Comparison of ENCODE assay signal across 8 mouse cellular contexts in genomic region chr14:7749764-7750089, GRCm38 (mm10). TPM values are rescaled to one million over a fixed set of nuclear protein-coding genes. Genes with fewer than 3 reads are reported as not detected.
A peak's percentile ranks its signal among the peaks of the same experiment; 100 is the strongest.
DNase-seq lines count a peak whose midpoint lies in the region; ATAC-seq and TF ChIP-seq lines count a peak whose summit lies in the region.

No protein-coding gene starts in this region.

- H3K4me1 ChIP-seq in lung, embryonic 16.5 days (replicated peaks; ENCODE audit: control insufficient read depth, insufficient read depth, low read length): no peaks in the 10 kb centered on the region
- H3K4me1 ChIP-seq in lung, postnatal 0 days (ENCODE audit: insufficient read depth, low read depth, low read length): no peaks in the 10 kb centered on the region
- H3K4me1 ChIP-seq in embryonic facial prominence, embryonic 12.5 days: no peaks in the 10 kb centered on the region
- peaks cover 3% of the 10 kb centered on the region; the same call in 1 of the 2 replicates for H3K4me1 ChIP-seq in hindbrain, embryonic 15.5 days (replicated peaks)
- no peaks in the 10 kb centered on the region for H3K4me1 ChIP-seq in neural tube, embryonic 11.5 days (ENCODE audit: control insufficient read depth, insufficient read depth, low read length)

- H3K4me2 ChIP-seq in lung, embryonic 16.5 days (ENCODE audit: low read depth, low read length): peak overlapping the region; percentile 49
- no peak overlapping the region for H3K4me2 ChIP-seq in lung, postnatal 0 days (replicated peaks; ENCODE audit: low read depth, low read length)
- peak overlapping the region; percentile 42 for H3K4me2 ChIP-seq in embryonic facial prominence, embryonic 12.5 days (replicated peaks)
- H3K4me2 ChIP-seq in hindbrain, embryonic 15.5 days: peak overlapping the region; percentile 51
- H3K4me2 ChIP-seq in neural tube, embryonic 11.5 days (ENCODE audit: low read depth): peak overlapping the region; percentile 33

- no peak for TF ChIP-seq EP300 in lung, postnatal 0 days (IDR thresholded peaks at IDR 0.05)

- no peak overlapping the region for H3K27ac ChIP-seq in lung, embryonic 16.5 days (ENCODE audit: low read length)
- no peak overlapping the region for H3K27ac ChIP-seq in lung, postnatal 0 days (ENCODE audit: low read length)
- 0 out of 2 replicates have a peak overlapping the region, but pooled peaks have one; percentile 23 for H3K27ac ChIP-seq in embryonic facial prominence, embryonic 12.5 days
- peak overlapping the region; percentile 78 for H3K27ac ChIP-seq in hindbrain, embryonic 15.5 days (replicated peaks)
- H3K27ac ChIP-seq in neural tube, embryonic 11.5 days (ENCODE audit: low read depth, low read length): no peak overlapping the region

- no peak for DNase-seq in lung, postnatal 0 days (ENCODE audit: low spot score)
- DNase-seq in neural tube, embryonic 11.5 days (ENCODE audit: low spot score): peak; percentile 75
- DNase-seq in urinary bladder, postnatal 36 days (ENCODE audit: low spot score in 2 of 2): no peak
- DNase-seq in urinary bladder, postnatal 10 days (ENCODE audit: low spot score): no peak
- DNase-seq in cerebellum, adult 11 months: no peak

- no peak for TF ChIP-seq CTCF in lung, postnatal 0 days (IDR thresholded peaks at IDR 0.05)

- H3K9ac ChIP-seq in lung, embryonic 16.5 days (ENCODE audit: low read length): 0 out of 2 replicates have a peak overlapping the region, but pooled peaks have one; percentile 3
- H3K9ac ChIP-seq in lung, postnatal 0 days (replicated peaks; ENCODE audit: low read depth): no peak overlapping the region
- H3K9ac ChIP-seq in embryonic facial prominence, embryonic 12.5 days: no peak overlapping the region; the same call in 1 of the 2 replicates
- H3K9ac ChIP-seq in hindbrain, embryonic 15.5 days: no peak overlapping the region
- peak overlapping the region; percentile 33 for H3K9ac ChIP-seq in neural tube, embryonic 11.5 days (ENCODE audit: low read length)

- H3K27me3 ChIP-seq in lung, embryonic 16.5 days (ENCODE audit: control insufficient read depth, insufficient read depth, low read depth, low read length): no peaks in the 10 kb centered on the region
- no peaks in the 10 kb centered on the region for H3K27me3 ChIP-seq in lung, postnatal 0 days (replicated peaks; ENCODE audit: insufficient read depth, low read length)
- no peaks in the 10 kb centered on the region for H3K27me3 ChIP-seq in embryonic facial prominence, embryonic 12.5 days
- no peaks in the 10 kb centered on the region for H3K27me3 ChIP-seq in hindbrain, embryonic 15.5 days
- H3K27me3 ChIP-seq in neural tube, embryonic 11.5 days (ENCODE audit: control insufficient read depth, insufficient read depth, low read length): no peaks in the 10 kb centered on the region

- WGBS in lung, embryonic 16.5 days: 8% methylated on average over 4 of the region's 4 CpGs
- 11% methylated on average over 4 of the region's 4 CpGs for WGBS in lung, postnatal 0 days
- 11% methylated on average over 4 of the region's 4 CpGs for WGBS in embryonic facial prominence, embryonic 12.5 days
- WGBS in hindbrain, embryonic 15.5 days: 9% methylated on average over 4 of the region's 4 CpGs
- 15% methylated on average over 4 of the region's 4 CpGs for WGBS in neural tube, embryonic 11.5 days

- H3K4me3 ChIP-seq in lung, embryonic 16.5 days (ENCODE audit: low read length): no peak overlapping the region; the same call in 1 of the 2 replicates
- H3K4me3 ChIP-seq in lung, postnatal 0 days (ENCODE audit: low read depth, low read length): no peak overlapping the region
- H3K4me3 ChIP-seq in embryonic facial prominence, embryonic 12.5 days: peak overlapping the region; percentile 19; the same call in 1 of the 2 replicates
- H3K4me3 ChIP-seq in hindbrain, embryonic 15.5 days: peak overlapping the region; percentile 25
- no peak overlapping the region for H3K4me3 ChIP-seq in neural tube, embryonic 11.5 days (ENCODE audit: low read depth, low read length)

- ATAC-seq in lung, embryonic 16.5 days (ENCODE audit: low read depth): peak; percentile 45; the same call in 1 of the 2 replicates
- ATAC-seq in lung, postnatal 0 days: no peak
- ATAC-seq in embryonic facial prominence, embryonic 12.5 days (ENCODE audit: insufficient number of reproducible peaks, insufficient read depth, low FRiP score, low TSS enrichment): peak; percentile 82
- ATAC-seq in hindbrain, embryonic 15.5 days (ENCODE audit: low FRiP score, low read depth): peak; percentile 92
- peak; percentile 91 for ATAC-seq in neural tube, embryonic 11.5 days (ENCODE audit: insufficient read depth, low FRiP score, low TSS enrichment)

- H3K36me3 ChIP-seq in lung, embryonic 16.5 days (ENCODE audit: control insufficient read depth, insufficient read depth, low read length): no peaks in the 10 kb centered on the region
- H3K36me3 ChIP-seq in lung, postnatal 0 days (ENCODE audit: insufficient read depth, low read length): no peaks in the 10 kb centered on the region
- no peaks in the 10 kb centered on the region for H3K36me3 ChIP-seq in embryonic facial prominence, embryonic 12.5 days
- no peaks in the 10 kb centered on the region for H3K36me3 ChIP-seq in hindbrain, embryonic 15.5 days
- no peaks in the 10 kb centered on the region for H3K36me3 ChIP-seq in neural tube, embryonic 11.5 days (ENCODE audit: control insufficient read depth, insufficient read depth, low read length)

- H3K9me3 ChIP-seq in lung, embryonic 16.5 days (ENCODE audit: control insufficient read depth, low read length): no peaks in the 10 kb centered on the region
- no peaks in the 10 kb centered on the region for H3K9me3 ChIP-seq in lung, postnatal 0 days (ENCODE audit: low read length)
- no peaks in the 10 kb centered on the region; the same call in 1 of the 2 replicates for H3K9me3 ChIP-seq in embryonic facial prominence, embryonic 12.5 days
- H3K9me3 ChIP-seq in hindbrain, embryonic 15.5 days: no peaks in the 10 kb centered on the region
- no peaks in the 10 kb centered on the region for H3K9me3 ChIP-seq in neural tube, embryonic 11.5 days (ENCODE audit: control insufficient read depth, low read length)

RNA-seq across cellular contexts. Expression of gene Gm26661, which starts 41.7 kb away (rescaled TPM):
- polyA plus RNA-seq in lung, embryonic 16.5 days (2015; fragmentation: Nextera tagmentation; extraction: Ambion mirVana): not detected in 2 replicates
- polyA plus RNA-seq in lung, postnatal 0 days (2015; fragmentation: Nextera tagmentation; extraction: Ambion mirVana): not detected in 2 replicates
- polyA plus RNA-seq in embryonic facial prominence, embryonic 12.5 days (2016; fragmentation: Nextera tagmentation; extraction: Ambion mirVana): not detected in 2 replicates
- polyA plus RNA-seq in hindbrain, embryonic 15.5 days (2015; fragmentation: Nextera tagmentation; extraction: Ambion mirVana): 0.49 and 0.52 TPM in 2 replicates
- not detected in 2 replicates for polyA plus RNA-seq in neural tube, embryonic 11.5 days (2014; fragmentation: Nextera tagmentation; extraction: Ambion mirVana)

Comparison
In these comparisons a context has a peak if more than half of its experiments do, and no peak if none do; other contexts are left out.
1. H3K9ac ChIP-seq: peak in lung, embryonic 16.5 days (single experiment) and neural tube, embryonic 11.5 days (single experiment); none in lung, postnatal 0 days (single experiment), embryonic facial prominence, embryonic 12.5 days (single experiment) and hindbrain, embryonic 15.5 days (single experiment).
2. H3K27ac ChIP-seq: peak in embryonic facial prominence, embryonic 12.5 days (single experiment) and hindbrain, embryonic 15.5 days (single experiment); none in lung, embryonic 16.5 days (single experiment), lung, postnatal 0 days (single experiment) and neural tube, embryonic 11.5 days (single experiment).
3. H3K4me3 ChIP-seq: peak in embryonic facial prominence, embryonic 12.5 days (single experiment) and hindbrain, embryonic 15.5 days (single experiment); none in lung, embryonic 16.5 days (single experiment), lung, postnatal 0 days (single experiment) and neural tube, embryonic 11.5 days (single experiment).